Mouse (Mus musculus): Measurements from ENCODE around the gene Ppp3cb. TPM values are rescaled to one million over a fixed set of nuclear protein-coding genes. Genes with fewer than 3 reads are reported as not detected.

Ppp3cb gene
- polyA plus RNA-seq, 1 experiment from 2014 or later: 71.9 TPM

Other genes starting within 250 kb of the Ppp3cb start
- 55.9 and 58.8 TPM in 2 replicates for gene Ecd, start 198.5 kb downstream of the Ppp3cb start, polyA plus RNA-seq (2015; fragmentation: Nextera tagmentation; extraction: Ambion mirVana)
- gene Fam149b, start 198.4 kb downstream of the Ppp3cb start, polyA plus RNA-seq (2015; fragmentation: Nextera tagmentation; extraction: Ambion mirVana): 45.2 and 45.3 TPM in 2 replicates
- gene Dnajc9, start 157.7 kb downstream of the Ppp3cb start, polyA plus RNA-seq (2015; fragmentation: Nextera tagmentation; extraction: Ambion mirVana): 270 and 277 TPM in 2 replicates
- 60.1 and 61.1 TPM in 2 replicates for gene Mrps16, start 152.9 kb downstream of the Ppp3cb start, polyA plus RNA-seq (2015; fragmentation: Nextera tagmentation; extraction: Ambion mirVana)
- gene Cfap70, start 94.3 kb downstream of the Ppp3cb start, polyA plus RNA-seq (2015; fragmentation: Nextera tagmentation; extraction: Ambion mirVana): 0.45 and 1.6 TPM in 2 replicates
- gene Anxa7, start 66.4 kb downstream of the Ppp3cb start, polyA plus RNA-seq (2015; fragmentation: Nextera tagmentation; extraction: Ambion mirVana): 8.5 and 9.9 TPM in 2 replicates
- 0.89 and 1.3 TPM in 2 replicates for gene Mss51, start 49.7 kb downstream of the Ppp3cb start, polyA plus RNA-seq (2015; fragmentation: Nextera tagmentation; extraction: Ambion mirVana)
- 8.1 and 10.1 TPM in 2 replicates for gene Usp54, start 94.5 kb upstream of the Ppp3cb start, polyA plus RNA-seq (2015; fragmentation: Nextera tagmentation; extraction: Ambion mirVana)
- gene Myoz1, start 110.0 kb upstream of the Ppp3cb start, polyA plus RNA-seq (2015; fragmentation: Nextera tagmentation; extraction: Ambion mirVana): not detected in 2 replicates
- 0.13 and 0.14 TPM in 2 replicates for gene Synpo2l, start 121.8 kb upstream of the Ppp3cb start, polyA plus RNA-seq (2015; fragmentation: Nextera tagmentation; extraction: Ambion mirVana)
- gene Sec24c, start 127.7 kb upstream of the Ppp3cb start, polyA plus RNA-seq (2015; fragmentation: Nextera tagmentation; extraction: Ambion mirVana): 75.9 and 84.7 TPM in 2 replicates
- gene Fut11, start 148.4 kb upstream of the Ppp3cb start, polyA plus RNA-seq (2015; fragmentation: Nextera tagmentation; extraction: Ambion mirVana): 18.9 and 19.9 TPM in 2 replicates
- 235 and 281 TPM in 2 replicates for gene Chchd1, start 156.4 kb upstream of the Ppp3cb start, polyA plus RNA-seq (2015; fragmentation: Nextera tagmentation; extraction: Ambion mirVana)
- gene Zswim8, start 161.0 kb upstream of the Ppp3cb start, polyA plus RNA-seq (2015; fragmentation: Nextera tagmentation; extraction: Ambion mirVana): 40.8 and 44.2 TPM in 2 replicates
- 14.0 and 18.3 TPM in 2 replicates for gene Ndst2, start 188.0 kb upstream of the Ppp3cb start, polyA plus RNA-seq (2015; fragmentation: Nextera tagmentation; extraction: Ambion mirVana)
- gene Camk2g, start 247.5 kb upstream of the Ppp3cb start, polyA plus RNA-seq (2015; fragmentation: Nextera tagmentation; extraction: Ambion mirVana): 60.7 and 81.8 TPM in 2 replicates

All from forebrain, embryonic 13.5 days (tissue).